ENCODE assay signal across 9 mouse cellular contexts in genomic region chr10:108979660-108980059, GRCm38 (mm10). TPM values are rescaled to one million over a fixed set of nuclear protein-coding genes. Genes with fewer than 3 reads are reported as not detected.
DNase-seq lines count a peak whose midpoint lies in the region; ATAC-seq and TF ChIP-seq lines count a peak whose summit lies in the region.
"Had no signal": no experiment of that assay in that cellular context is flagged by ENCODE, and none has a peak within 500 bp of the region (broad histone marks: within the 10 kb centered on the region; RNA-seq: fewer than 3 reads in every experiment).

No protein-coding gene starts in this region.

- peak; percentile 91 for ATAC-seq in cerebellum, adult (ENCODE audit: insufficient number of reproducible peaks, low FRiP score, low TSS enrichment)
- no peak for ATAC-seq in stomach, postnatal 0 days (ENCODE audit: low FRiP score, low TSS enrichment)
- no peak for ATAC-seq in liver, embryonic 12.5 days

- DNase-seq in heart, adult 2 months, result peak; percentile 45 to 54
- DNase-seq in heart, embryonic 10.5 days (ENCODE audit: low spot score), result no peak
- DNase-seq in frontal cortex, postnatal 36 days (ENCODE audit: low spot score in 2 of 2), result peak; percentile 73 to 84
- DNase-seq in kidney, postnatal 36 days, result peak; percentile 17 to 53
- DNase-seq in lung, postnatal 10 days, result peak; percentile 81
- peak; percentile 29 for DNase-seq in stomach, postnatal 0 days (ENCODE audit: low spot score)

- H3K4me1 ChIP-seq in heart, adult 2 months (ENCODE audit: control insufficient read depth, insufficient read depth, low read length), result no peaks in the 10 kb centered on the region
- H3K4me1 ChIP-seq in heart, embryonic 10.5 days, result no peaks in the 10 kb centered on the region
- no peaks in the 10 kb centered on the region for H3K4me1 ChIP-seq in stomach, postnatal 0 days (replicated peaks; ENCODE audit: control insufficient read depth, insufficient read depth)
- H3K4me1 ChIP-seq in liver, embryonic 12.5 days, result no peaks in the 10 kb centered on the region

- WGBS in heart, adult 2 months, result 36% methylated on average over 6 of the region's 6 CpGs
- 78% methylated on average over 6 of the region's 6 CpGs for WGBS in heart, embryonic 10.5 days
- 41% methylated on average over 6 of the region's 6 CpGs for WGBS in stomach, postnatal 0 days
- 71% methylated on average over 6 of the region's 6 CpGs for WGBS in liver, embryonic 12.5 days (ENCODE audit: insufficient replicate concordance)

- no peak for TF ChIP-seq CTCF in heart, adult 2 months (IDR thresholded peaks at IDR 0.05)
- no peak for TF ChIP-seq CTCF in stomach, postnatal 0 days (IDR thresholded peaks at IDR 0.05; ENCODE audit: low read depth)

- no peaks in the 10 kb centered on the region for H3K79me2 ChIP-seq in heart, adult 2 months (replicated peaks; ENCODE audit: control insufficient read depth, insufficient read depth, low read length)

- no peaks in the 10 kb centered on the region for H3K27me3 ChIP-seq in heart, adult 2 months (ENCODE audit: control insufficient read depth, insufficient read depth, low read length)
- H3K27me3 ChIP-seq in heart, embryonic 10.5 days (ENCODE audit: insufficient read depth, poor library complexity, severe bottlenecking), result no peaks in the 10 kb centered on the region
- no peaks in the 10 kb centered on the region for H3K27me3 ChIP-seq in stomach, postnatal 0 days (ENCODE audit: control insufficient read depth, insufficient read depth, low read length)
- no peaks in the 10 kb centered on the region for H3K27me3 ChIP-seq in liver, embryonic 12.5 days (replicated peaks)

- no peak overlapping the region for H3K4me3 ChIP-seq in heart, adult 2 months
- no peak overlapping the region for H3K4me3 ChIP-seq in heart, embryonic 10.5 days
- no peak overlapping the region for H3K4me3 ChIP-seq in stomach, postnatal 0 days (ENCODE audit: low read depth, low read length)
- H3K4me3 ChIP-seq in liver, embryonic 12.5 days, result no peak overlapping the region

- TF ChIP-seq EP300 in heart, adult 2 months (IDR thresholded peaks at IDR 0.05; ENCODE audit: insufficient read depth, low read depth, low read length), result no peak
- no peak for TF ChIP-seq EP300 in stomach, postnatal 0 days (optimal IDR thresholded peaks at IDR 0.05)

- H3K36me3 ChIP-seq in heart, adult 2 months (ENCODE audit: control insufficient read depth, insufficient read depth, low read length), result no peaks in the 10 kb centered on the region
- H3K36me3 ChIP-seq in heart, embryonic 10.5 days, result no peaks in the 10 kb centered on the region
- no peaks in the 10 kb centered on the region for H3K36me3 ChIP-seq in stomach, postnatal 0 days (ENCODE audit: control insufficient read depth, insufficient read depth, low read length)
- no peaks in the 10 kb centered on the region for H3K36me3 ChIP-seq in liver, embryonic 12.5 days

- H3K9me3 ChIP-seq in heart, embryonic 10.5 days, result no peaks in the 10 kb centered on the region
- no peaks in the 10 kb centered on the region for H3K9me3 ChIP-seq in stomach, postnatal 0 days (ENCODE audit: control insufficient read depth, low read length)
- no peaks in the 10 kb centered on the region for H3K9me3 ChIP-seq in liver, embryonic 12.5 days (replicated peaks)

- no peak overlapping the region for H3K27ac ChIP-seq in heart, adult 2 months
- no peak overlapping the region for H3K27ac ChIP-seq in heart, embryonic 10.5 days
- H3K27ac ChIP-seq in stomach, postnatal 0 days (replicated peaks), result no peak overlapping the region
- H3K27ac ChIP-seq in liver, embryonic 12.5 days, result no peak overlapping the region

- no peak overlapping the region for H3K4me2 ChIP-seq in stomach, postnatal 0 days (replicated peaks; ENCODE audit: low read depth)
- H3K4me2 ChIP-seq in liver, embryonic 12.5 days, result no peak overlapping the region

- intact Hi-C loops in heart, adult 2 months (cut with DNase I), result no loop called here

- no peak overlapping the region for H3K9ac ChIP-seq in heart, adult 2 months (ENCODE audit: low read depth, low read length)
- H3K9ac ChIP-seq in stomach, postnatal 0 days (ENCODE audit: low read length), result no peak overlapping the region
- H3K9ac ChIP-seq in liver, embryonic 12.5 days, result no peak overlapping the region

- TF ChIP-seq POLR2A in heart, adult 2 months (IDR thresholded peaks at IDR 0.05; ENCODE audit: insufficient read depth, low read depth, low read length), result no peak

RNA-seq across cellular contexts. Expression of gene Syt1, which starts 31.1 kb away (rescaled TPM):
- total RNA-seq in heart, adult 2 months (2021), result under 1 TPM in 1 of 2 experiments, not detected in 1; 0.50 TPM
- 0.31 and 0.56 TPM in 2 replicates for polyA plus RNA-seq in heart, adult 2 months (2012; rRNA removed)
- 0.70 and 0.75 TPM in 2 replicates for polyA plus RNA-seq in heart, embryonic 10.5 days (2016; fragmentation: Nextera tagmentation; extraction: Ambion mirVana)
- 3.5 and 3.6 TPM in 2 replicates for polyA plus RNA-seq in stomach, postnatal 0 days (2015; fragmentation: Nextera tagmentation; extraction: Ambion mirVana)
- polyA plus RNA-seq in liver, embryonic 12.5 days (2016; fragmentation: Nextera tagmentation; extraction: Ambion mirVana), result 0.28 and 0.29 TPM in 2 replicates
- total RNA-seq: common myeloid progenitor, adult 5-6 weeks had no signal
